Comparison of ENCODE assay signal across 12 mouse cellular contexts in the genomic region with DNA sequence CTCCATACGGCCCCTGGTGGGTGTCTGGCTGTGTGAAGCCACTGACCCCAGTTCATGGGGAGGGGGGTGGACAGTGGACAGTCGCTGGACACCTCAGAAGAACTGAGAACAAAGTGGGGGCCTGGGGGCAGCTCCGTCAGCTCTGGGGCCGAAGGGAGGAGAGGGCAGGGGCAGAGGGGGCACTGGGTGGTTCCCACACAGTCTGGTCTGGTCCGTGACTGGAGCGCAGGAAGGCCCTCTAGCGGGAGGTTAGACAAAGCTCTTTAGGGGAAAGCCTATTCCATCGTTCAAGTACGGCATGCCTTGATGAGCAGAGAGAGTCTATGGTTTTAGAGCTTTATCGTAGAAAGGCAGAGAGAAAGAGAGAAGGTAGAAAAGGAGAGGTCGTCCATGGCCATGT.
DNase-seq lines count a peak whose midpoint lies in the region; ATAC-seq and TF ChIP-seq lines count a peak whose summit lies in the region.
"Had no signal": no experiment of that assay in that cellular context is flagged by ENCODE, and none has a peak within 500 bp of the region (broad histone marks: within the 10 kb centered on the region; RNA-seq: fewer than 3 reads in every experiment).

No protein-coding gene starts in this region.

- no peak overlapping the region for H3K4me2 ChIP-seq in intestine, postnatal 0 days (replicated peaks; ENCODE audit: low read depth)
- H3K4me2 ChIP-seq in intestine, embryonic 16.5 days (ENCODE audit: low read depth, low read length), result no peak overlapping the region
- no peak overlapping the region for H3K4me2 ChIP-seq in midbrain, embryonic 16.5 days (ENCODE audit: low read length)

- H3K27me3 ChIP-seq in intestine, postnatal 0 days (replicated peaks; ENCODE audit: control insufficient read depth, insufficient read depth, low read length), result no peaks in the 10 kb centered on the region
- H3K27me3 ChIP-seq in intestine, embryonic 16.5 days (replicated peaks; ENCODE audit: control insufficient read depth, insufficient read depth, low read length), result no peaks in the 10 kb centered on the region
- H3K27me3 ChIP-seq in midbrain, embryonic 10.5 days (ENCODE audit: low read depth, poor library complexity, severe bottlenecking), result no peaks in the 10 kb centered on the region; the same call in 1 of the 2 replicates
- no peaks in the 10 kb centered on the region for H3K27me3 ChIP-seq in midbrain, embryonic 16.5 days (ENCODE audit: control insufficient read depth, insufficient read depth, low read depth, low read length)

- H3K4me1 ChIP-seq in intestine, postnatal 0 days (replicated peaks; ENCODE audit: control insufficient read depth, insufficient read depth, low read length), result no peaks in the 10 kb centered on the region
- H3K4me1 ChIP-seq in intestine, embryonic 16.5 days (ENCODE audit: control insufficient read depth, insufficient read depth, low read length), result peaks cover under 1% of the 10 kb centered on the region; the same call in 1 of the 2 replicates
- peaks cover 27% of the 10 kb centered on the region for H3K4me1 ChIP-seq in midbrain, embryonic 10.5 days
- peaks cover 18% of the 10 kb centered on the region for H3K4me1 ChIP-seq in midbrain, embryonic 16.5 days (ENCODE audit: control insufficient read depth, insufficient read depth, low read length)

- WGBS in intestine, postnatal 0 days, result 55% methylated on average over 11 of the region's 11 CpGs
- 49% methylated on average over 11 of the region's 11 CpGs for WGBS in intestine, embryonic 16.5 days
- WGBS in midbrain, embryonic 10.5 days, result 45% methylated on average over 11 of the region's 11 CpGs
- 44% methylated on average over 11 of the region's 11 CpGs for WGBS in midbrain, embryonic 16.5 days

- peak; percentile 26 for DNase-seq in midbrain, embryonic 10.5 days (ENCODE audit: low spot score)
- peak; percentile 60 for DNase-seq in embryo, embryonic 10.5 days (ENCODE audit: low spot score)
- DNase-seq in lung, postnatal 10 days, result peak; percentile 51
- DNase-seq in spleen, postnatal 14 days (ENCODE audit: low spot score in 2 of 2), result no peak
- DNase-seq: adrenal gland, adult 8-10 months; cerebellum, adult 9-11 months; right cerebral cortex, postnatal 4 days had no signal

- no peak overlapping the region for H3K27ac ChIP-seq in intestine, postnatal 0 days (ENCODE audit: low read depth, low read length)
- no peak overlapping the region for H3K27ac ChIP-seq in intestine, embryonic 16.5 days (ENCODE audit: low read length)
- peak overlapping the region; percentile 72 for H3K27ac ChIP-seq in midbrain, embryonic 10.5 days (replicated peaks)
- no peak overlapping the region for H3K27ac ChIP-seq in midbrain, embryonic 16.5 days (ENCODE audit: low read length)

- ATAC-seq in intestine, postnatal 0 days, result no peak
- ATAC-seq in intestine, embryonic 16.5 days, result no peak
- no peak for ATAC-seq in midbrain, embryonic 16.5 days

- peak; percentile 54 for TF ChIP-seq CTCF in intestine, postnatal 0 days (IDR thresholded peaks at IDR 0.05; ENCODE audit: low read depth)

- H3K4me3 ChIP-seq in intestine, postnatal 0 days (ENCODE audit: low read depth, low read length), result no peak overlapping the region
- no peak overlapping the region for H3K4me3 ChIP-seq in intestine, embryonic 16.5 days (ENCODE audit: low read length)
- no peak overlapping the region for H3K4me3 ChIP-seq in midbrain, embryonic 10.5 days
- H3K4me3 ChIP-seq in midbrain, embryonic 16.5 days (ENCODE audit: low read depth, low read length), result no peak overlapping the region
- H3K4me3 ChIP-seq: megakaryocyte, embryonic 14.5 days had no signal

- H3K9ac ChIP-seq in intestine, postnatal 0 days (ENCODE audit: low read depth, low read length), result no peak overlapping the region
- no peak overlapping the region for H3K9ac ChIP-seq in intestine, embryonic 16.5 days (ENCODE audit: low read depth, low read length)
- no peak overlapping the region for H3K9ac ChIP-seq in midbrain, embryonic 16.5 days (ENCODE audit: low read depth, low read length)

- no peaks in the 10 kb centered on the region for H3K9me3 ChIP-seq in intestine, postnatal 0 days (ENCODE audit: control insufficient read depth)
- no peaks in the 10 kb centered on the region for H3K9me3 ChIP-seq in intestine, embryonic 16.5 days (ENCODE audit: control insufficient read depth, low read length)
- no peaks in the 10 kb centered on the region for H3K9me3 ChIP-seq in midbrain, embryonic 10.5 days (replicated peaks)
- no peaks in the 10 kb centered on the region for H3K9me3 ChIP-seq in midbrain, embryonic 16.5 days (replicated peaks; ENCODE audit: control insufficient read depth, low read length, poor library complexity, severe bottlenecking)
- H3K9me3 ChIP-seq: G1E; megakaryocyte, embryonic 14.5 days had no signal

- 0 out of 2 replicates have a peak, but pooled peaks cover 4% of the 10 kb centered on the region for H3K36me3 ChIP-seq in intestine, postnatal 0 days (ENCODE audit: control insufficient read depth, insufficient read depth)
- H3K36me3 ChIP-seq in intestine, embryonic 16.5 days (ENCODE audit: control insufficient read depth, insufficient read depth, low read length), result no peaks in the 10 kb centered on the region
- peaks cover 8% of the 10 kb centered on the region for H3K36me3 ChIP-seq in midbrain, embryonic 10.5 days
- no peaks in the 10 kb centered on the region for H3K36me3 ChIP-seq in midbrain, embryonic 16.5 days (ENCODE audit: control insufficient read depth, insufficient read depth, low read length)
- H3K36me3 ChIP-seq: G1E had no signal

Comparison
In these comparisons a context has a peak if more than half of its experiments do, and no peak if none do; other contexts are left out.
1. DNase-seq: peak in midbrain, embryonic 10.5 days (single experiment), embryo, embryonic 10.5 days (single experiment) and lung, postnatal 10 days (single experiment); none in spleen, postnatal 14 days (0 of 2).